Mouse (Mus musculus): ENCODE measurements around the gene L2hgdh. TPM values are rescaled to one million over a fixed set of nuclear protein-coding genes. Genes with fewer than 3 reads are reported as not detected.
A peak's percentile ranks its signal among the peaks of the same experiment; 100 is the strongest.

The L2hgdh gene
- polyA plus RNA-seq, 1 experiment from 2014 or later: 13.0 TPM

DNA sequence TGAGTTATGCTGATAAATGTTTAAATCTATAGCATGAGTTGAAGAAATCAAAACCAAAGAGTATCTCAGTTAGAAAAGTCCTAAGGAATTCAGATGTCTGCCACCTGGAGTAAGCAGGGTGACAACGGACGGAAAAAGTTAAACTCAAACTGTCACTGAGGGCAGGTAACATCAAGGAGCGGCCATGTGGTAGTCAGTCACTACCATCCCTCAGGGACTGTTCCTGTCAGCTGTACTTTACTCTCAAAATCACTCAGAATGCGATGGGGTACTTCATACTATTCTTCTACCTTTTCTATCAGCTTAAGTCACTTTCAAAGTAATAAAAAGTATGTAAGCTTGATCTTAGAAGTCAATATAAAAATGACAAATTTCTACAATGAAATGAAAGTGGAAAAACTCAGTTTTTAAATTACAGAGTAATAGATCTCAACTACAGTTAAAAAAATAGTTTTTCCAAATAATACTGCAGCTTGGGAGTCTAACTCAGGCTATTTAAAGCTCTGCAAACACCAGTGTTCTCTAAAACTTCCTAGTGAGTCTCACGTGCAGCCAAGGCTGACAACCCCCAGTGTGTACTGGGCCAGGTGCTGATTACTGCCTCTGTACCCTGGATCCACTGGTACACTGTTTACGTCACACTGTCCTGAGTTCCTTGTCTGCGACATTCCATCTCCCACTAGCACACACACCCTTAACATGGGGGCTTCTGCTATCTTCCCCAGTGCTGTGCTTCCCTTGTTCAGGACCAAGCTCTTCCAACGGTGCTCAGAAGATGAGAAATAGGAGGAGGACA lies 78.7 kb downstream of the L2hgdh start:
- Histone ChIP-seq H3K27ac (no peak overlapping the region), H3K36me3 (ENCODE audit: poor library complexity, severe bottlenecking) (peaks cover 23% of the 10 kb centered on the region), H3K9ac (no peak overlapping the region), H3K9me3 (replicated peaks) (no peaks in the 10 kb centered on the region), H3K4me1 (peaks cover 5% of the 10 kb centered on the region; the same call in 1 of the 2 replicates), H3K27me3 (no peaks in the 10 kb centered on the region), H3K4me3 (no peak overlapping the region), H3K4me2 (no peak overlapping the region)
- ATAC-seq: no peak
- 93% methylated on average over 8 of the region's 8 CpGs for WGBS

DNA sequence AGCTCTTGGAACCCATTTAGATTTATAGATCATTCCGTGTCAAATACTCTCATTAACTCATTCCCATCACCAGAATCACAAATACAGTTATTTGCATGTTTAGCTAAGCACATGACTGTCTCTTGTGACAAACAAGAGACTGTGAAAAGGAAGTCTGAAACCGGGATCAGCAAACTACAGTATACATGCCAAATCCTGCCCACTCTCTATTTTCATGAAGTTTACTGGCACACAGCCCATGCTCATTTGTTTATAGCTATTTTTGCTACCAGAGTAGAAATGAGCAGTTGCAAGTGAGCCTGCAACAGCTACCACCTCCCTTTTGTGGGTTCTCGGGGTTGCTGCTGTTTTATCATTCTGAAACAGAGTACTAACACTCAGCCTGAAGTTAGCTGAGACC lies 79.8 kb downstream of the L2hgdh start:
- peaks cover 5% of the 10 kb centered on the region; the same call in 1 of the 2 replicates for H3K4me1 ChIP-seq
- no peak overlapping the region for H3K9ac ChIP-seq
- no peaks in the 10 kb centered on the region for H3K9me3 ChIP-seq (replicated peaks)
- H3K27me3 ChIP-seq: no peaks in the 10 kb centered on the region
- H3K4me2 ChIP-seq: no peak overlapping the region
- ATAC-seq: no peak
- WGBS: 48% methylated on average over 3 of the region's 3 CpGs
- no peak overlapping the region for H3K4me3 ChIP-seq
- H3K36me3 ChIP-seq (ENCODE audit: poor library complexity, severe bottlenecking): peaks cover 26% of the 10 kb centered on the region
- H3K27ac ChIP-seq: no peak overlapping the region

DNA sequence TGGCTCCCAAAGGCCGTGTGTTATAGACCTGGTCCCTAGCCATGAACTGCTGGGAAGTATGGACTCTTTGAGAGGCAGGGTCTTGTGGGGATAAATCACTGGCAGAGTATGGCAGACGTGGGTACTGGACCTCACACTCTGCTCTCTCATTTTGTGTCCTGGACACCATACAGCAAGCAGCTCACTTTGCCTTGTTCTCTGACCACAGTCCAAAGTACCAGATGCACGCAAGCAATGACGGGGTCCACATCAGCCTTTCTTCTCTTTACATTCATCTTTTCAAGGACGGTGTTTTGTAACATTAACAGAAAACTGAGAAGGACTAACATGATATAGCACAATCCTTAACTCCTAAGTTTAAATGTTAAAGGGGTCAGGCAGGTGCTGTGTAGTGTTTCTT lies 81.8 kb downstream of the L2hgdh start:
- no peaks in the 10 kb centered on the region for H3K9me3 ChIP-seq (replicated peaks)
- no peak overlapping the region for H3K9ac ChIP-seq
- H3K4me1 ChIP-seq: peaks cover 5% of the 10 kb centered on the region; the same call in 1 of the 2 replicates
- H3K4me3 ChIP-seq: no peak overlapping the region
- no peak overlapping the region for H3K27ac ChIP-seq
- peaks cover 34% of the 10 kb centered on the region for H3K36me3 ChIP-seq (ENCODE audit: poor library complexity, severe bottlenecking)
- H3K27me3 ChIP-seq: no peaks in the 10 kb centered on the region
- no peak for ATAC-seq
- 89% methylated on average over 5 of the region's 5 CpGs for WGBS
- no peak overlapping the region for H3K4me2 ChIP-seq

MicroRNA genes within 50 kb of the gene (microRNA counts, 519-probe panel; counts per million panel counts)
- microRNA mmu-miR-681: 177 counts per million, percentile 53 among the panel's probes with 10 or more counts

Small RNA genes lying within 50 kb of the gene (microRNA-seq; reads per million reads assigned to microRNA genes)
- not detected for gene Mir681

Other genes starting within 250 kb of the L2hgdh start
- gene Vcpkmt, start 141.8 kb downstream of the L2hgdh start, polyA plus RNA-seq (2015; fragmentation: Nextera tagmentation; extraction: Ambion mirVana): 26.0 and 26.9 TPM in 2 replicates
- gene Sos2, start 43.0 kb downstream of the L2hgdh start, polyA plus RNA-seq (2015; fragmentation: Nextera tagmentation; extraction: Ambion mirVana): 9.9 TPM in 2 replicates
- 19.5 and 26.5 TPM in 2 replicates for gene Atp5s, start 77 bp upstream of the L2hgdh start, polyA plus RNA-seq (2015; fragmentation: Nextera tagmentation; extraction: Ambion mirVana)
- 1.1 and 1.5 TPM in 2 replicates for gene Cdkl1, start 66.4 kb upstream of the L2hgdh start, polyA plus RNA-seq (2015; fragmentation: Nextera tagmentation; extraction: Ambion mirVana)
- gene Atl1, start 167.7 kb upstream of the L2hgdh start, polyA plus RNA-seq (2015; fragmentation: Nextera tagmentation; extraction: Ambion mirVana): 80.6 and 83.8 TPM in 2 replicates
- gene Map4k5, start 168.3 kb upstream of the L2hgdh start, polyA plus RNA-seq (2015; fragmentation: Nextera tagmentation; extraction: Ambion mirVana): 24.2 and 24.4 TPM in 2 replicates

All from forebrain, embryonic 13.5 days (tissue).